Mouse (Mus musculus) spleen, adult 2 months (tissue): ENCODE results near the gene Ror1. TPM values are rescaled to one million over a fixed set of nuclear protein-coding genes. Genes with fewer than 3 reads are reported as not detected.

ENCODE experiments used
- DNase-seq, 2 experiments: peaks; one replicate each; pipeline versions ENCODE4 v3.0.0 to v3.0.0-alpha.2; 2012 to 2021; ENCODE audit warnings: low spot score in 2 of 2, low read depth in 1 of 2
- H3K27ac ChIP-seq: fragments of 200-500 bp; 2 replicates; pipeline ENCODE4 v1.5.1; 2012; ENCODE audit warnings: low read length, inconsistent platforms; ENCODE audit not compliant: insufficient read depth
- H3K27me3 ChIP-seq: fragments of 200-500 bp; 2 replicates; pipeline ENCODE4 v1.6.1; 2012; ENCODE audit warnings: mild to moderate bottlenecking, moderate library complexity, low read length, inconsistent platforms; ENCODE audit not compliant: control insufficient read depth, insufficient read depth
- H3K36me3 ChIP-seq: fragments of 200-500 bp; 2 replicates; pipeline ENCODE4 v1.6.1; 2012; ENCODE audit warnings: mild to moderate bottlenecking, low read length, inconsistent platforms; ENCODE audit not compliant: control insufficient read depth, insufficient read depth
- H3K4me1 ChIP-seq: fragments of 200-500 bp; 2 replicates; pipeline ENCODE4 v1.6.1; 2011; ENCODE audit warnings: inconsistent platforms; ENCODE audit not compliant: control insufficient read depth, insufficient read depth, insufficient read length
- H3K4me3 ChIP-seq: fragments of 200-500 bp; 2 replicates; pipeline ENCODE4 v1.5.1; 2011; ENCODE audit warnings: mild to moderate bottlenecking, inconsistent platforms; ENCODE audit not compliant: insufficient read depth, insufficient read length; ENCODE audit errors: extremely low read depth
- CTCF ChIP-seq: fragments of 200-500 bp; IDR thresholded peaks from 2 replicates; pipeline ENCODE4 v1.5.1; 2011; ENCODE audit warnings: mild to moderate bottlenecking, inconsistent platforms; ENCODE audit not compliant: insufficient read depth, insufficient read length, insufficient replicate concordance; ENCODE audit errors: extremely low read depth
- POLR2A ChIP-seq: fragments of 200-500 bp; IDR thresholded peaks from 2 replicates; pipeline ENCODE4 v1.6.1; 2011; ENCODE audit warnings: low read depth, low read length, inconsistent platforms
- WGBS: fragments of 180-500 bp; shearing (Covaris S2); methylation state at CpG from one replicate; pipeline ENCODE4 v1.1.7; 2018; 5-methylcytosine and 5-hydroxymethylcytosine counted together
- polyA plus RNA-seq: library from polyadenylated mRNA; depleted of rRNA; stranded (reverse); fragments of >200 nt; gene quantifications from 2 replicates; pipeline ENCODE4 v1.2.3, GENCODE M21; 2012

Ror1 gene
- polyA plus RNA-seq, 1 experiment = 0.64 TPM

DNA sequence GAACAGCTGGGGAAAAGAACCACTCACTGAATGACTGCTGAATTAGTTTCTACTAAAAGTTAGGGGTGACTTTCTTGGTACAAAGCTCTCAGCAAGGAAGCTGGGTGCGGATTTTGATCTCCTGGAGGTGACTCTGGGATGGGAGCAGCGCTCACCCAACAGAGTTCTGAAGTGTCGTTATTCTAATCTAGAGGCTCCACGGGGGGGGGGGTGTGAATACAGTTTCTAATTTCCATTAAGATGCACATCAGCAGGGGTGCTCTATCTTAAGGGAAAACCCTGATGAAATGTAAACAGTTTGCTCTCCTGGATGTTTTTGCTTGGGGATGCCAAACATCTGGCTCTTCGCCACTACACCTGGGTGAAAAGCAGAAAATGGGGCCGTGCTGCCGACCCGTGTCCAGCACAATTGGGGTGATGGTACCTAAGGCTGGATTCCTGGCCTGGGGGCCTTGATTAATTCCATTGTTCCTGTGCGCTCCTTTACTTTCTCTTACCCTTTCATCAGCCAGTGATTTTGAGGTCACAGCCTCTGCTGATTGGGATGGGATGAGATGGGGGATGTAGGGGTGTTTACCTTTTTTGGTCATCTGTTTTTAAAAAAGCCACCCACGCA lies 1.9 kb downstream of the Ror1 start:
- H3K4me1 ChIP-seq = peaks cover 4% of the 10 kb centered on the region; the same call in 1 of the 2 replicates
- no peak overlapping the region for H3K27ac ChIP-seq
- H3K4me3 ChIP-seq = no peak overlapping the region
- TF ChIP-seq CTCF = no peak
- no peak for TF ChIP-seq POLR2A
- DNase-seq = no peak
- H3K27me3 ChIP-seq = peaks cover 9% of the 10 kb centered on the region
- H3K36me3 ChIP-seq = no peaks in the 10 kb centered on the region
- 80% methylated on average over 10 of the region's 10 CpGs for WGBS

- DNase-seq = no peak
- H3K36me3 ChIP-seq = no peaks in the 10 kb centered on the region
- H3K27me3 ChIP-seq = peaks cover 1% of the 10 kb centered on the region
- no peak overlapping the region for H3K4me3 ChIP-seq
- H3K4me1 ChIP-seq = no peaks in the 10 kb centered on the region
- TF ChIP-seq POLR2A = no peak
- no peak for TF ChIP-seq CTCF
- no peak overlapping the region for H3K27ac ChIP-seq
- WGBS = 84% methylated on average over 7 of the region's 7 CpGs
These were observed 5.7 kb downstream of the Ror1 start for GRCm38 (mm10) chr4:100101066-100101820.

- H3K36me3 ChIP-seq = no peaks in the 10 kb centered on the region
- no peak overlapping the region for H3K27ac ChIP-seq
- WGBS = 76% methylated on average over 5 of the region's 5 CpGs
- no peak for DNase-seq
- no peak overlapping the region for H3K4me3 ChIP-seq
- no peaks in the 10 kb centered on the region for H3K4me1 ChIP-seq
- TF ChIP-seq CTCF (no peak), POLR2A (no peak)
- H3K27me3 ChIP-seq = no peaks in the 10 kb centered on the region
These were observed 6.3 kb downstream of the Ror1 start for GRCm38 (mm10) chr4:100101844-100102243.

DNA sequence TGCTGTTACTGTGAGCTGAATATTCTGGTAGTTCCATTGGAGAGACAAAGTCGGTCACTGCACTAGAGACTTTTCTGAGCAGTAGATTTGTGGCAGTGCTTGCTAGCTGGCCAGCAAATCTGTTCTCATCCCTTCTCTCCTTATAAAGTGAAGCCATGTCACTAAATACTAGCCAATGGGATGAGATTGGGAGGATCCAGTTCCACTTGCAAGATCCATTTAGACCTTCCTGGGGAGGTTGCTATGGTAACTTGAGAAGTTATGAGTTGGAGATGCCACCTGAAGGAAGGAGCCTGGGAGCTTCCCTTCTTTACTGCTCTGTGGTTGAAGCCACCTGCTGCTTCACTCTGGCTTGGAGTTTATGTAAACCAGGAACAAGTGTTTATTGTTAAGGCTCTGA lies 8.7 kb downstream of the Ror1 start:
- Histone ChIP-seq H3K36me3 (no peaks in the 10 kb centered on the region), H3K27me3 (no peaks in the 10 kb centered on the region), H3K27ac (no peak overlapping the region), H3K4me1 (no peaks in the 10 kb centered on the region), H3K4me3 (no peak overlapping the region)
- TF ChIP-seq CTCF (no peak), POLR2A (no peak)
- 86% methylated on average over 1 of the region's 1 CpGs for WGBS
- DNase-seq = no peak

GRCm38 (mm10) chr4:100107593-100107992 lies 12.0 kb downstream of the Ror1 start:
- H3K4me1 ChIP-seq = no peaks in the 10 kb centered on the region
- DNase-seq = no peak
- no peaks in the 10 kb centered on the region for H3K36me3 ChIP-seq
- 88% methylated on average over 9 of the region's 9 CpGs for WGBS
- no peak overlapping the region for H3K4me3 ChIP-seq
- no peak overlapping the region for H3K27ac ChIP-seq
- TF ChIP-seq POLR2A = no peak
- no peak for TF ChIP-seq CTCF
- H3K27me3 ChIP-seq = no peaks in the 10 kb centered on the region

- Histone ChIP-seq H3K27me3 (no peaks in the 10 kb centered on the region), H3K36me3 (no peaks in the 10 kb centered on the region), H3K4me3 (no peak overlapping the region), H3K4me1 (no peaks in the 10 kb centered on the region), H3K27ac (no peak overlapping the region)
- DNase-seq = no peak
- TF ChIP-seq CTCF (no peak), POLR2A (no peak)
- 89% methylated on average over 4 of the region's 4 CpGs for WGBS
These were observed 13.0 kb downstream of the Ror1 start for GRCm38 (mm10) chr4:100108551-100108950.

DNA sequence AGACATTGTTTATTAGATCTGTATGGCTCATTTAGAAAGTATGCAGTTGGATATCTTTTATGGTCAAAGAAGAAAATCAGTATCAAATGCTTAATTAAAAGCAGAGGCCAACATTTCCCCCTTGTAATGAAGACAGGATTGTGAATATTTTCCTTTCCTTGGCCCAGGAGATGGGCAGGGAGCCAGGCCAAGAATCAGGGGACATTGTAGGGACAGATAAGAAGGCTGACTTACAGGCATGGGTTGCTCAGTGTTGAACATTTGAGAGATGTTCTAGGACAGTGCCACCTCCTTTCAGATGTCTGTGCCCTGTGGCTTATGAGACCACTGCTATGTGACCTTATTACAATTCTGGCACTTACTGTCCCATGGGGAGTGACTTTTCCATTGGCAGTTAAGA lies 18.6 kb downstream of the Ror1 start:
- no peaks in the 10 kb centered on the region for H3K27me3 ChIP-seq
- no peak overlapping the region for H3K27ac ChIP-seq
- H3K4me3 ChIP-seq = no peak overlapping the region
- H3K4me1 ChIP-seq = no peaks in the 10 kb centered on the region
- TF ChIP-seq POLR2A (no peak), CTCF (no peak)
- H3K36me3 ChIP-seq = no peaks in the 10 kb centered on the region
- no peak for DNase-seq
